Mouse (Mus musculus): ENCODE data around the gene F13a1.

GRCm38 (mm10) chr13:37006224-37006623 is 43.8 kb downstream of the F13a1 start:
- TF ChIP-seq CTCF (IDR thresholded peaks at IDR 0.05; ENCODE audit: low read depth, low read length) (no peak), POLR2A (IDR thresholded peaks at IDR 0.05; ENCODE audit: insufficient read depth, low read length) (no peak)

Measured in ES-Bruce4 (cell line).